Mouse (Mus musculus) forebrain, embryonic 16.5 days (tissue): Measurements from ENCODE around the gene Vti1a. TPM values are rescaled to one million over a fixed set of nuclear protein-coding genes. Genes with fewer than 3 reads are reported as not detected.

ENCODE experiments used
- ATAC-seq: fragments of 200-750 bp; cut with Nextera tagmentation; 2 replicates; pipeline ENCODE4 v1.8.0; 2017; ENCODE audit warnings: mild to moderate bottlenecking, moderate library complexity
- H3K27ac ChIP-seq: fragments of 300-500 bp; sonication (generic); 2 replicates; pipeline ENCODE4 v1.5.1; 2014; ENCODE audit warnings: low read length, control low read depth
- H3K27me3 ChIP-seq: fragments of 300-500 bp; sonication (generic); replicated peaks from 2 replicates; pipeline ENCODE4 v1.6.1; 2014; ENCODE audit warnings: low read length; ENCODE audit not compliant: control insufficient read depth, insufficient read depth
- H3K36me3 ChIP-seq: fragments of 300-500 bp; sonication (generic); 2 replicates; pipeline ENCODE4 v1.6.1; 2014; ENCODE audit not compliant: control insufficient read depth, insufficient read depth
- H3K4me1 ChIP-seq: fragments of 300-500 bp; sonication (generic); replicated peaks from 2 replicates; pipeline ENCODE4 v1.6.1; 2014; ENCODE audit warnings: low read length; ENCODE audit not compliant: control insufficient read depth, insufficient read depth
- H3K4me2 ChIP-seq: fragments of 300-500 bp; sonication (generic); 2 replicates; pipeline ENCODE4 v1.6.1; 2014; ENCODE audit warnings: mild to moderate bottlenecking, low read length, control low read depth
- H3K4me3 ChIP-seq: fragments of 300-500 bp; sonication (generic); replicated peaks from 2 replicates; pipeline ENCODE4 v1.5.1; 2014; ENCODE audit warnings: mild to moderate bottlenecking, low read length, control low read depth
- H3K9ac ChIP-seq: fragments of 300-500 bp; sonication (generic); replicated peaks from 2 replicates; pipeline ENCODE4 v1.6.1; 2014; ENCODE audit warnings: low read depth, low read length, control low read depth
- H3K9me3 ChIP-seq: fragments of 300-500 bp; sonication (generic); 2 replicates; pipeline ENCODE4 v1.6.1; 2016; ENCODE audit warnings: low read length; ENCODE audit not compliant: control insufficient read depth
- WGBS: fragments of 180-500 bp; shearing (Covaris S2); extraction: QIAGEN DNeasy Blood & Tissue Kit; methylation state at CpG from one replicate; pipeline ENCODE4 v1.1.7; 2014; 5-methylcytosine and 5-hydroxymethylcytosine counted together
- polyA plus RNA-seq: library from polyadenylated mRNA; unstranded; fragments of >200 nt; fragmentation: Nextera tagmentation; extraction: Ambion mirVana; gene quantifications from 2 replicates; pipeline ENCODE4 v1.2.1, GENCODE M21; 2015

The Vti1a gene
- polyA plus RNA-seq, 1 experiment from 2014 or later, result 34.4 TPM

GRCm38 (mm10) chr19:55626483-55626882 lies 310.4 kb downstream of the Vti1a start:
- 2% methylated on average over 16 of the region's 16 CpGs for WGBS
- ATAC-seq, result peak; percentile 67
- peak overlapping the region; percentile 40 for H3K4me2 ChIP-seq
- no peak overlapping the region for H3K9ac ChIP-seq
- no peak overlapping the region for H3K27ac ChIP-seq
- peaks cover 5% of the 10 kb centered on the region; the same call in 1 of the 2 replicates for H3K4me1 ChIP-seq
- H3K9me3 ChIP-seq, result no peaks in the 10 kb centered on the region
- H3K4me3 ChIP-seq, result peak overlapping the region; percentile 6
- H3K36me3 ChIP-seq, result no peaks in the 10 kb centered on the region
- no peaks in the 10 kb centered on the region; the same call in none of the 2 replicates for H3K27me3 ChIP-seq

GRCm38 (mm10) chr19:55626952-55627351 lies 310.9 kb downstream of the Vti1a start:
- ATAC-seq, result no peak
- peaks cover 5% of the 10 kb centered on the region; the same call in 1 of the 2 replicates for H3K4me1 ChIP-seq

GRCm38 (mm10) chr19:55635488-55635887 lies 319.4 kb downstream of the Vti1a start:
- Histone ChIP-seq H3K4me2 (no peak overlapping the region), H3K4me3 (no peak overlapping the region), H3K27me3 (no peaks in the 10 kb centered on the region), H3K4me1 (no peaks in the 10 kb centered on the region), H3K27ac (no peak overlapping the region), H3K9me3 (no peaks in the 10 kb centered on the region), H3K9ac (no peak overlapping the region), H3K36me3 (no peaks in the 10 kb centered on the region)
- WGBS, result 68% methylated on average over 15 of the region's 15 CpGs
- no peak for ATAC-seq

More at GRCm38 (mm10) chr19:55626952-55627351, 310.9 kb downstream of the Vti1a start:
- H3K4me3 ChIP-seq, result no peak overlapping the region; the same call in 1 of the 2 replicates
- no peak overlapping the region for H3K27ac ChIP-seq
- WGBS, result 22% methylated on average over 12 of the region's 12 CpGs
- peak overlapping the region; percentile 40 for H3K4me2 ChIP-seq
- no peaks in the 10 kb centered on the region; the same call in none of the 2 replicates for H3K27me3 ChIP-seq
- H3K36me3 ChIP-seq, result no peaks in the 10 kb centered on the region
- no peaks in the 10 kb centered on the region for H3K9me3 ChIP-seq
- H3K9ac ChIP-seq, result no peak overlapping the region

GRCm38 (mm10) chr19:55640251-55640650 lies 324.2 kb downstream of the Vti1a start:
- no peaks in the 10 kb centered on the region for H3K9me3 ChIP-seq
- H3K4me3 ChIP-seq, result no peak overlapping the region
- H3K27ac ChIP-seq, result no peak overlapping the region
- no peak overlapping the region for H3K9ac ChIP-seq
- no peaks in the 10 kb centered on the region for H3K27me3 ChIP-seq
- H3K36me3 ChIP-seq, result no peaks in the 10 kb centered on the region
- H3K4me2 ChIP-seq, result no peak overlapping the region
- peaks cover 8% of the 10 kb centered on the region for H3K4me1 ChIP-seq
- WGBS, result 84% methylated on average over 6 of the region's 6 CpGs
- no peak for ATAC-seq

- no peak for ATAC-seq
- Histone ChIP-seq H3K27me3 (no peaks in the 10 kb centered on the region), H3K36me3 (no peaks in the 10 kb centered on the region), H3K9me3 (no peaks in the 10 kb centered on the region), H3K27ac (no peak overlapping the region), H3K4me2 (no peak overlapping the region), H3K4me1 (peaks cover 8% of the 10 kb centered on the region), H3K9ac (no peak overlapping the region), H3K4me3 (no peak overlapping the region)
- 82% methylated on average over 2 of the region's 2 CpGs for WGBS
These were observed 325.8 kb downstream of the Vti1a start for GRCm38 (mm10) chr19:55641891-55642290.

- Histone ChIP-seq H3K4me3 (no peak overlapping the region), H3K4me2 (no peak overlapping the region), H3K36me3 (no peaks in the 10 kb centered on the region), H3K9me3 (no peaks in the 10 kb centered on the region), H3K9ac (no peak overlapping the region), H3K27ac (no peak overlapping the region), H3K27me3 (no peaks in the 10 kb centered on the region), H3K4me1 (peaks cover 8% of the 10 kb centered on the region)
- WGBS, result 36% methylated on average over 11 of the region's 11 CpGs
- ATAC-seq, result no peak
These were observed 326.3 kb downstream of the Vti1a start for GRCm38 (mm10) chr19:55642361-55642760.

- Histone ChIP-seq H3K27me3 (no peaks in the 10 kb centered on the region), H3K27ac (no peak overlapping the region), H3K4me1 (peaks cover 8% of the 10 kb centered on the region), H3K9ac (no peak overlapping the region), H3K36me3 (no peaks in the 10 kb centered on the region), H3K4me3 (peak overlapping the region; percentile 29), H3K4me2 (peak overlapping the region; percentile 48), H3K9me3 (no peaks in the 10 kb centered on the region)
- WGBS, result 7% methylated on average over 14 of the region's 14 CpGs
- ATAC-seq, result 0 out of 2 replicates have a peak, but pooled peaks have one; percentile 26
These were observed 327.3 kb downstream of the Vti1a start for GRCm38 (mm10) chr19:55643288-55643901.

GRCm38 (mm10) chr19:55643931-55644330 lies 327.8 kb downstream of the Vti1a start:
- WGBS, result 69% methylated on average over 13 of the region's 13 CpGs
- Histone ChIP-seq H3K9me3 (no peaks in the 10 kb centered on the region), H3K4me3 (no peak overlapping the region), H3K4me2 (peak overlapping the region; percentile 48; the same call in 1 of the 2 replicates), H3K36me3 (no peaks in the 10 kb centered on the region), H3K27ac (no peak overlapping the region), H3K4me1 (peaks cover 8% of the 10 kb centered on the region), H3K27me3 (no peaks in the 10 kb centered on the region), H3K9ac (no peak overlapping the region)
- ATAC-seq, result no peak

- ATAC-seq, result no peak
- Histone ChIP-seq H3K27ac (no peak overlapping the region), H3K9ac (no peak overlapping the region), H3K4me1 (no peaks in the 10 kb centered on the region), H3K36me3 (no peaks in the 10 kb centered on the region), H3K4me3 (no peak overlapping the region), H3K4me2 (no peak overlapping the region), H3K27me3 (no peaks in the 10 kb centered on the region), H3K9me3 (no peaks in the 10 kb centered on the region)
- WGBS, result 92% methylated on average over 10 of the region's 10 CpGs
These were observed 333.3 kb downstream of the Vti1a start for GRCm38 (mm10) chr19:55649363-55649762.
